Mouse (Mus musculus) MEL (cell line): ENCODE results near the gene Ptgir. TPM values are rescaled to one million over a fixed set of nuclear protein-coding genes. Genes with fewer than 3 reads are reported as not detected.

Source experiments
- DNase-seq: peaks from one replicate; pipeline ENCODE4 v3.0.0; 2011; ENCODE audit warnings: low read depth, low spot score
- H3K27ac ChIP-seq: 2 replicates; pipeline ENCODE4 v1.5.1; 2012; ENCODE audit warnings: low read depth, mild to moderate bottlenecking, control low read depth, low read length, moderate library complexity; ENCODE audit not compliant: control insufficient read depth
- H3K27me3 ChIP-seq, 2 experiments: fragments of 150-350 bp in 1 of 2; sonication (generic) in 1 of 2; 2 replicates each; pipeline ENCODE4 v1.6.1; 2012; ENCODE audit warnings: low read length in 2 of 2, mild to moderate bottlenecking in 2 of 2, improper control_type of control experiment in 1 of 2, moderate library complexity in 1 of 2; ENCODE audit not compliant: insufficient read depth in 2 of 2, control insufficient read depth in 1 of 2
- H3K36me3 ChIP-seq, 2 experiments: 2 replicates each; pipeline ENCODE4 v1.6.1; 2012 to 2014; ENCODE audit warnings: low read length in 2 of 2, improper control_type of control experiment in 1 of 2, inconsistent platforms in 1 of 2, mild to moderate bottlenecking in 1 of 2; ENCODE audit not compliant: insufficient read depth in 2 of 2, control insufficient read depth in 1 of 2
- H3K4me1 ChIP-seq, 2 experiments: fragments of 150-350 bp in 1 of 2; sonication (generic) in 1 of 2; 2 replicates each; pipeline ENCODE4 v1.6.1; 2012; ENCODE audit warnings: low read length in 2 of 2, improper control_type of control experiment in 1 of 2, mild to moderate bottlenecking in 1 of 2; ENCODE audit not compliant: insufficient read depth in 2 of 2, control insufficient read depth in 1 of 2
- H3K4me3 ChIP-seq, 2 experiments: fragments of 150-350 bp in 1 of 2; sonication (generic) in 1 of 2; 2 replicates each; pipeline ENCODE4 v1.5.1; 2012; ENCODE audit warnings: low read depth in 2 of 2, low read length in 2 of 2, mild to moderate bottlenecking in 2 of 2, moderate library complexity in 2 of 2, control low read depth in 1 of 2, improper control_type of control experiment in 1 of 2; ENCODE audit not compliant: control insufficient read depth in 1 of 2, insufficient read depth in 1 of 2
- H3K79me2 ChIP-seq: 2 replicates; pipeline ENCODE4 v1.6.1; 2012; ENCODE audit warnings: mild to moderate bottlenecking, low read length, moderate library complexity; ENCODE audit not compliant: control insufficient read depth, poor library complexity, insufficient read depth
- H3K9ac ChIP-seq: 2 replicates; pipeline ENCODE4 v1.6.1; 2012; ENCODE audit warnings: low read depth, mild to moderate bottlenecking, control low read depth, low read length, moderate library complexity; ENCODE audit not compliant: control insufficient read depth, poor library complexity, severe bottlenecking
- H3K9me3 ChIP-seq: fragments of 150-350 bp; sonication (generic); replicated peaks from 2 replicates; pipeline ENCODE4 v1.6.1; 2012; ENCODE audit warnings: mild to moderate bottlenecking, low read length, improper control_type of control experiment, moderate library complexity; ENCODE audit not compliant: insufficient read depth
- CHD1 ChIP-seq: IDR thresholded peaks from 2 replicates; pipeline ENCODE4 v1.6.1; 2012; ENCODE audit warnings: low read depth, mild to moderate bottlenecking, inconsistent platforms, low read length, improper control_type of control experiment
- CTCF ChIP-seq, 3 experiments: IDR thresholded peaks in 2 of 3; conservative IDR thresholded peaks in 1 of 3; 2 replicates each; pipeline ENCODE4 v1.5.1; 2011 to 2012; ENCODE audit warnings: low read length in 3 of 3, low read depth in 2 of 3, mild to moderate bottlenecking in 2 of 3, improper control_type of control experiment in 1 of 3, inconsistent platforms in 1 of 3, mixed read lengths in 1 of 3, moderate library complexity in 1 of 3; ENCODE audit not compliant: control insufficient read depth in 1 of 3, insufficient read depth in 1 of 3, poor library complexity in 1 of 3, severe bottlenecking in 1 of 3
- E2F4 ChIP-seq: IDR thresholded peaks from 2 replicates; pipeline ENCODE4 v1.6.1; 2011; ENCODE audit warnings: low read depth, low read length, improper control_type of control experiment, borderline replicate concordance
- EP300 ChIP-seq, 2 experiments: IDR thresholded peaks; 2 replicates each; pipeline ENCODE4 v1.6.1; 2011; ENCODE audit warnings: improper control_type of control experiment in 2 of 2, low read length in 2 of 2, low read depth in 1 of 2, mild to moderate bottlenecking in 1 of 2
- GABPA ChIP-seq: IDR thresholded peaks from 2 replicates; pipeline ENCODE4 v1.6.1; 2012; ENCODE audit warnings: low read depth, mild to moderate bottlenecking, inconsistent platforms, low read length, improper control_type of control experiment, moderate library complexity
- GATA1 ChIP-seq: IDR thresholded peaks from 2 replicates; pipeline ENCODE4 v1.6.1; 2011; ENCODE audit warnings: low read depth, low read length, improper control_type of control experiment
- HCFC1 ChIP-seq: IDR thresholded peaks from 2 replicates; pipeline ENCODE4 v1.6.1; 2012; ENCODE audit warnings: low read depth, mild to moderate bottlenecking, inconsistent platforms, low read length, improper control_type of control experiment, moderate library complexity
- JUND ChIP-seq: IDR thresholded peaks from 2 replicates; pipeline ENCODE4 v1.6.1; 2011; ENCODE audit warnings: low read depth, mild to moderate bottlenecking, improper control_type of control experiment, low read length
- KAT2A ChIP-seq: conservative IDR thresholded peaks from 2 replicates; pipeline ENCODE4 v1.6.1; 2012; ENCODE audit warnings: low read depth, low read length, improper control_type of control experiment, inconsistent platforms
- MAX ChIP-seq: IDR thresholded peaks from 2 replicates; pipeline ENCODE4 v1.6.1; 2011; ENCODE audit warnings: low read length, improper control_type of control experiment
- MAZ ChIP-seq: IDR thresholded peaks from 2 replicates; pipeline ENCODE4 v1.6.1; 2012; ENCODE audit warnings: low read depth, mild to moderate bottlenecking, inconsistent platforms, low read length, improper control_type of control experiment
- MEF2A ChIP-seq: IDR thresholded peaks from 2 replicates; pipeline ENCODE4 v1.6.1; 2014; ENCODE audit warnings: low read depth, mild to moderate bottlenecking, inconsistent platforms, low read length, improper control_type of control experiment; ENCODE audit not compliant: poor library complexity, insufficient replicate concordance, severe bottlenecking; ENCODE audit errors: extremely low read depth
- MYB ChIP-seq: IDR thresholded peaks from 2 replicates; pipeline ENCODE4 v1.6.1; 2011; ENCODE audit warnings: mild to moderate bottlenecking, low read depth, low read length, improper control_type of control experiment
- NELFE ChIP-seq: IDR thresholded peaks from 2 replicates; pipeline ENCODE4 v1.6.1; 2011; ENCODE audit warnings: low read depth, low read length, improper control_type of control experiment
- NRF1 ChIP-seq: IDR thresholded peaks from 2 replicates; pipeline ENCODE4 v1.6.1; 2014; ENCODE audit warnings: low read depth, mild to moderate bottlenecking, inconsistent platforms, low read length, improper control_type of control experiment, moderate library complexity; ENCODE audit not compliant: poor library complexity, insufficient read depth, severe bottlenecking
- POLR2A ChIP-seq, 2 experiments: IDR thresholded peaks; 2 replicates each; pipeline ENCODE4 v1.6.1; 2011 to 2012; ENCODE audit warnings: low read length in 2 of 2, mild to moderate bottlenecking in 2 of 2, control low read depth in 1 of 2, improper control_type of control experiment in 1 of 2, low read depth in 1 of 2, moderate library complexity in 1 of 2; ENCODE audit not compliant: control insufficient read depth in 1 of 2, insufficient read depth in 1 of 2, poor library complexity in 1 of 2
- SMC3 ChIP-seq: IDR thresholded peaks from 2 replicates; pipeline ENCODE4 v1.6.1; 2011; ENCODE audit warnings: low read depth, low read length, improper control_type of control experiment
- UBTF ChIP-seq: IDR thresholded peaks from 2 replicates; pipeline ENCODE4 v1.6.1; 2012; ENCODE audit warnings: low read depth, mild to moderate bottlenecking, inconsistent platforms, low read length, improper control_type of control experiment, moderate library complexity, borderline replicate concordance; ENCODE audit not compliant: insufficient read depth
- USF1 ChIP-seq: IDR thresholded peaks from 2 replicates; pipeline ENCODE4 v1.6.1; 2014; ENCODE audit warnings: low read depth, mild to moderate bottlenecking, inconsistent platforms, low read length, improper control_type of control experiment, moderate library complexity
- ZKSCAN1 ChIP-seq: IDR thresholded peaks from 2 replicates; pipeline ENCODE4 v1.6.1; 2012; ENCODE audit warnings: low read depth, mild to moderate bottlenecking, inconsistent platforms, low read length, improper control_type of control experiment, moderate library complexity
- ZMIZ1 ChIP-seq: IDR thresholded peaks from 2 replicates; pipeline ENCODE4 v1.6.1; 2012; ENCODE audit warnings: low read depth, mild to moderate bottlenecking, inconsistent platforms, low read length, improper control_type of control experiment, moderate library complexity
- polyA plus RNA-seq, 2 experiments: library from polyadenylated mRNA; stranded (reverse) in 1 of 2; unstranded in 1 of 2; fragments of >175 nt in 1 of 2; fragments of >200 nt in 1 of 2; gene quantifications; 2 replicates each; pipeline versions ENCODE4 v1.2.1 to v1.2.4; 2012; ENCODE audit warnings: low replicate concordance in 2 of 2, low read depth in 1 of 2; ENCODE audit not compliant: insufficient read length in 2 of 2, insufficient read depth in 1 of 2, missing spikeins in 1 of 2
- total RNA-seq: library from RNA; depleted of rRNA; stranded (reverse); fragments of 300-350 nt; gene quantifications from 2 replicates; pipeline ENCODE4 v1.2.3, GENCODE M21; 2012

Ptgir gene
- total and polyA plus RNA-seq, 3 experiments: 22.8 to 23.7 TPM; not detected in 1

GRCm38 (mm10) chr7:16883162-16883561 lies 23.1 kb upstream of the Ptgir start:
- Histone ChIP-seq H3K9me3 (no peaks in the 10 kb centered on the region), H3K36me3 (no peaks in the 10 kb centered on the region)
- TF ChIP-seq KAT2A (no peak), SMC3 (no peak), E2F4 (no peak), JUND (no peak), ZKSCAN1 (no peak), ZMIZ1 (no peak), NRF1 (no peak), HCFC1 (no peak), CTCF (IDR thresholded peaks at IDR 0.05 in 2 of 3, conservative IDR thresholded peaks at IDR 0.05 in 1 of 3; ENCODE audit: control insufficient read depth in 1 of 3, insufficient read depth in 1 of 3, low read depth in 2 of 3, low read length in 3 of 3, poor library complexity in 1 of 3, severe bottlenecking in 1 of 3) (no peak), CHD1 (no peak), GATA1 (no peak), MAZ (no peak), UBTF (no peak), NELFE (no peak)
- TF ChIP-seq, all 39 proteins: peak for 0
- H3K9ac ChIP-seq: no peak overlapping the region
- no peaks in the 10 kb centered on the region for H3K27me3 ChIP-seq
- peaks cover 3 to 5% of the 10 kb centered on the region in 2 experiments; a peak in 2 of 4 replicates for H3K4me1 ChIP-seq
- H3K4me3 ChIP-seq: no peak overlapping the region
- no peak for DNase-seq
- H3K27ac ChIP-seq: no peak overlapping the region
- H3K79me2 ChIP-seq: no peaks in the 10 kb centered on the region

GRCm38 (mm10) chr7:16884334-16884733 lies 22.0 kb upstream of the Ptgir start:
- Histone ChIP-seq H3K4me1 (peaks cover 3 to 5% of the 10 kb centered on the region in 2 experiments; a peak in 2 of 4 replicates), H3K27me3 (no peaks in the 10 kb centered on the region), H3K4me3 (no peak overlapping the region), H3K9ac (no peak overlapping the region), H3K79me2 (no peaks in the 10 kb centered on the region), H3K9me3 (no peaks in the 10 kb centered on the region), H3K27ac (no peak overlapping the region), H3K36me3 (no peaks in the 10 kb centered on the region)
- DNase-seq: no peak
- TF ChIP-seq GABPA: no peak
- TF ChIP-seq MEF2A: no peak
- TF ChIP-seq UBTF: no peak
- TF ChIP-seq POLR2A (IDR thresholded peaks at IDR 0.05; ENCODE audit: control insufficient read depth in 1 of 2, insufficient read depth in 1 of 2, low read depth in 1 of 2, low read length in 2 of 2, poor library complexity in 1 of 2): no peak
- TF ChIP-seq EP300 (IDR thresholded peaks at IDR 0.05; ENCODE audit: low read depth in 1 of 2, low read length in 2 of 2): no peak
- TF ChIP-seq NRF1: no peak
- no peak for TF ChIP-seq JUND
- TF ChIP-seq NELFE: no peak
- no peak for TF ChIP-seq USF1
- no peak for TF ChIP-seq MYB
- no peak for TF ChIP-seq MAX
